ENCODE assay signal across 7 mouse cellular contexts in genomic region chr9:57831267-57832082, GRCm38 (mm10). TPM values are rescaled to one million over a fixed set of nuclear protein-coding genes. Genes with fewer than 3 reads are reported as not detected.
DNase-seq lines count a peak whose midpoint lies in the region; ATAC-seq and TF ChIP-seq lines count a peak whose summit lies in the region.

No protein-coding gene starts in this region.

- H3K36me3 ChIP-seq in embryonic facial prominence, embryonic 10.5 days (replicated peaks), result peaks cover 29% of the 10 kb centered on the region
- peaks cover 7% of the 10 kb centered on the region; the same call in 1 of the 2 replicates for H3K36me3 ChIP-seq in intestine, postnatal 0 days (ENCODE audit: control insufficient read depth, insufficient read depth)
- H3K36me3 ChIP-seq in midbrain, embryonic 11.5 days (ENCODE audit: control insufficient read depth, insufficient read depth, low read length), result no peaks in the 10 kb centered on the region
- H3K36me3 ChIP-seq in small intestine, adult 2 months (ENCODE audit: control insufficient read depth, insufficient read depth, low read length), result peaks cover 5% of the 10 kb centered on the region

- peak; percentile 94 for ATAC-seq in intestine, postnatal 0 days
- ATAC-seq in midbrain, embryonic 11.5 days (ENCODE audit: low FRiP score), result peak; percentile 85

- TF ChIP-seq POLR2A in small intestine, adult 2 months (IDR thresholded peaks at IDR 0.05; ENCODE audit: low read depth, low read length), result no peak

- peaks cover 77% of the 10 kb centered on the region for H3K4me1 ChIP-seq in embryonic facial prominence, embryonic 10.5 days
- H3K4me1 ChIP-seq in intestine, postnatal 0 days (replicated peaks; ENCODE audit: control insufficient read depth, insufficient read depth, low read length), result peaks cover 13% of the 10 kb centered on the region
- peaks cover 26% of the 10 kb centered on the region for H3K4me1 ChIP-seq in midbrain, embryonic 11.5 days (ENCODE audit: control insufficient read depth, insufficient read depth, low read length)
- H3K4me1 ChIP-seq in small intestine, adult 2 months (ENCODE audit: control insufficient read depth, insufficient read depth, insufficient read length, low read length), result peaks cover 9% of the 10 kb centered on the region

- intact Hi-C loops in left cerebral cortex, postnatal 36 days (cut with DNase I), result no loop called here

- peak overlapping the region; percentile 59 for H3K4me2 ChIP-seq in intestine, postnatal 0 days (replicated peaks; ENCODE audit: low read depth)
- H3K4me2 ChIP-seq in midbrain, embryonic 11.5 days, result peak overlapping the region; percentile 2

- H3K27ac ChIP-seq in embryonic facial prominence, embryonic 10.5 days (replicated peaks), result peak overlapping the region; percentile 66; the same call in 1 of the 2 replicates
- H3K27ac ChIP-seq in intestine, postnatal 0 days (ENCODE audit: low read depth, low read length), result peak overlapping the region; percentile 65
- H3K27ac ChIP-seq in midbrain, embryonic 11.5 days (ENCODE audit: low read depth, low read length), result no peak overlapping the region
- 0 out of 2 replicates have a peak overlapping the region, but pooled peaks have one; percentile 2 for H3K27ac ChIP-seq in small intestine, adult 2 months (ENCODE audit: insufficient read depth, low read depth, low read length)

- TF ChIP-seq CTCF in intestine, postnatal 0 days (IDR thresholded peaks at IDR 0.05; ENCODE audit: low read depth), result peak; percentile 35
- TF ChIP-seq CTCF in small intestine, adult 2 months (IDR thresholded peaks at IDR 0.05; ENCODE audit: extremely low read depth, insufficient read length, insufficient replicate concordance, low read depth, low read length), result no peak

- 36% methylated on average over 24 of the region's 24 CpGs for WGBS in embryonic facial prominence, embryonic 10.5 days
- WGBS in intestine, postnatal 0 days, result 2% methylated on average over 24 of the region's 24 CpGs
- 47% methylated on average over 24 of the region's 24 CpGs for WGBS in midbrain, embryonic 11.5 days
- 3% methylated on average over 24 of the region's 24 CpGs for WGBS in small intestine, adult 2 months

- no peak overlapping the region for H3K9ac ChIP-seq in intestine, postnatal 0 days (ENCODE audit: low read depth, low read length)
- no peak overlapping the region for H3K9ac ChIP-seq in midbrain, embryonic 11.5 days (ENCODE audit: low read length)

- H3K27me3 ChIP-seq in embryonic facial prominence, embryonic 10.5 days (replicated peaks; ENCODE audit: low read depth, poor library complexity, severe bottlenecking), result no peaks in the 10 kb centered on the region; the same call in 1 of the 2 replicates
- H3K27me3 ChIP-seq in intestine, postnatal 0 days (replicated peaks; ENCODE audit: control insufficient read depth, insufficient read depth, low read length), result no peaks in the 10 kb centered on the region
- no peaks in the 10 kb centered on the region for H3K27me3 ChIP-seq in midbrain, embryonic 11.5 days (ENCODE audit: control insufficient read depth, insufficient read depth, low read length)
- no peaks in the 10 kb centered on the region for H3K27me3 ChIP-seq in small intestine, adult 2 months (ENCODE audit: control insufficient read depth, insufficient read depth, low read length)

- H3K4me3 ChIP-seq in embryonic facial prominence, embryonic 10.5 days, result peak overlapping the region; percentile 43
- H3K4me3 ChIP-seq in intestine, postnatal 0 days (ENCODE audit: low read depth, low read length), result 0 out of 2 replicates have a peak overlapping the region, but pooled peaks have one; percentile 7
- H3K4me3 ChIP-seq in midbrain, embryonic 11.5 days (ENCODE audit: low read depth, low read length), result no peak overlapping the region
- peak overlapping the region; percentile 15 for H3K4me3 ChIP-seq in small intestine, adult 2 months (ENCODE audit: low read depth, low read length)

- peak; percentile 95 for DNase-seq in adrenal gland, adult 8-10 months
- DNase-seq in embryonic facial prominence, embryonic 10.5 days (ENCODE audit: low spot score), result peak; percentile 81
- DNase-seq in gonadal fat pad, adult 2 months (ENCODE audit: low read depth), result peak; percentile 31
- peak; percentile 86 to 92 for DNase-seq in left cerebral cortex, postnatal 36 days (ENCODE audit: low spot score in 2 of 2)
- peak; percentile 93 for DNase-seq in midbrain, embryonic 11.5 days (ENCODE audit: low spot score, missing footprints)

- no peaks in the 10 kb centered on the region for H3K9me3 ChIP-seq in embryonic facial prominence, embryonic 10.5 days
- no peaks in the 10 kb centered on the region for H3K9me3 ChIP-seq in intestine, postnatal 0 days (ENCODE audit: control insufficient read depth)
- no peaks in the 10 kb centered on the region for H3K9me3 ChIP-seq in midbrain, embryonic 11.5 days (ENCODE audit: control insufficient read depth, low read length)

RNA-seq across cellular contexts. Expression of gene Arid3b, which starts 5.1 kb away (rescaled TPM):
- total RNA-seq in adrenal gland, adult 8-10 months (2022), result 1 to 10 TPM; 4.6 to 9.8 (median 8.4) TPM
- 51.0 and 64.3 TPM in 2 replicates for polyA plus RNA-seq in embryonic facial prominence, embryonic 10.5 days (2016; fragmentation: Nextera tagmentation; extraction: Ambion mirVana)
- polyA plus RNA-seq in gonadal fat pad, adult 2 months (2012; rRNA removed), result 4.0 and 4.6 TPM in 2 replicates
- polyA plus RNA-seq in intestine, postnatal 0 days (2015; fragmentation: Nextera tagmentation; extraction: Ambion mirVana), result 5.2 and 5.4 TPM in 2 replicates
- total RNA-seq in left cerebral cortex, postnatal 36 days (2021), result 10 to 100 TPM in 1 of 2 experiments, 1 to 10 TPM in 1; 6.4 to 13.5 TPM
- 22.0 and 25.7 TPM in 2 replicates for polyA plus RNA-seq in midbrain, embryonic 11.5 days (2014; fragmentation: Nextera tagmentation; extraction: Ambion mirVana)
- polyA plus RNA-seq in small intestine, adult 2 months (2012; rRNA removed), result 5.8 and 13.6 TPM in 2 replicates

Comparison
In these comparisons a context has a peak if more than half of its experiments do, and no peak if none do; other contexts are left out.
1. DNase-seq: peak in every context shown above with its lines; median percentile 95 in adrenal gland, adult 8-10 months; 93 in midbrain, embryonic 11.5 days; 89 in left cerebral cortex, postnatal 36 days; 81 in embryonic facial prominence, embryonic 10.5 days; 31 in gonadal fat pad, adult 2 months.